Mouse (Mus musculus): Measurements from ENCODE around the gene Dnase2b. TPM values are rescaled to one million over a fixed set of nuclear protein-coding genes. Genes with fewer than 3 reads are reported as not detected.

Dnase2b gene
- polyA plus RNA-seq (2012; rRNA removed) (0.45 and 0.52 TPM in 2 replicates), polyA plus RNA-seq (2014; fragmentation: Nextera tagmentation; extraction: Ambion mirVana) (1.4 TPM in 2 replicates)

- H3K27ac ChIP-seq = no peak within 1 kb of the TSS
- H3K9me3 ChIP-seq (ENCODE audit: control insufficient read depth, low read length) = no peaks in the 10 kb centered on the region
- 49% methylated on average over 4 of the region's 4 CpGs for WGBS (ENCODE audit: insufficient replicate concordance)
- H3K27me3 ChIP-seq (ENCODE audit: control insufficient read depth, insufficient read depth, low read length) = no peaks in the 10 kb centered on the region; the same call in 1 of the 2 replicates
- TF ChIP-seq CTCF (IDR thresholded peaks at IDR 0.05; ENCODE audit: low read depth) (no peak), EP300 (IDR thresholded peaks at IDR 0.05; ENCODE audit: low read depth) (no peak)
- H3K4me1 ChIP-seq (replicated peaks; ENCODE audit: control insufficient read depth in 2 of 2, insufficient read depth in 2 of 2, low read length in 1 of 2) = peaks cover 4 to 8% of the 10 kb centered on the region in 2 experiments
- no peak within 1 kb of the TSS for H3K9ac ChIP-seq (replicated peaks)
- no peak within 1 kb of the TSS for H3K4me2 ChIP-seq (ENCODE audit: low read depth)
- no peaks in the 10 kb centered on the region for H3K36me3 ChIP-seq (replicated peaks; ENCODE audit: control insufficient read depth, insufficient read depth, low read depth)
- no peak for ATAC-seq (ENCODE audit: insufficient read depth)
- DNase-seq (ENCODE audit: low read depth in 3 of 3, low spot score in 3 of 3) = no peak
- H3K4me3 ChIP-seq (ENCODE audit: insufficient read depth in 1 of 2, low read depth in 2 of 2, low read length in 2 of 2) = no peak within 1 kb of the TSS
Measured at GRCm38 (mm10) chr3:146615496-146615895, at the start of gene Dnase2b. Dnase2b (minus strand) TSS chr3:146615596.

- Histone ChIP-seq H3K4me1 (replicated peaks; ENCODE audit: control insufficient read depth in 2 of 2, insufficient read depth in 2 of 2, low read length in 1 of 2) (no peaks in the 10 kb centered on the region), H3K27ac (no peak overlapping the region), H3K27me3 (ENCODE audit: control insufficient read depth, insufficient read depth, low read length) (no peaks in the 10 kb centered on the region), H3K36me3 (replicated peaks; ENCODE audit: control insufficient read depth, insufficient read depth, low read depth) (no peaks in the 10 kb centered on the region), H3K9ac (replicated peaks) (no peak overlapping the region), H3K4me2 (ENCODE audit: low read depth) (no peak overlapping the region), H3K4me3 (ENCODE audit: insufficient read depth in 1 of 2, low read depth in 2 of 2, low read length in 2 of 2) (no peak overlapping the region), H3K9me3 (ENCODE audit: control insufficient read depth, low read length) (no peaks in the 10 kb centered on the region)
- WGBS (ENCODE audit: insufficient replicate concordance) = 64% methylated on average over 7 of the region's 7 CpGs
- ATAC-seq (ENCODE audit: insufficient read depth) (no peak), DNase-seq (ENCODE audit: low read depth in 3 of 3, low spot score in 3 of 3) (no peak)
- TF ChIP-seq CTCF (IDR thresholded peaks at IDR 0.05; ENCODE audit: low read depth) = no peak
- TF ChIP-seq EP300 (IDR thresholded peaks at IDR 0.05; ENCODE audit: low read depth) = no peak
Measured at GRCm38 (mm10) chr3:146661907-146662306, 46.5 kb upstream of the Dnase2b start.

GRCm38 (mm10) chr3:146661001-146661400 lies 45.6 kb upstream of the Dnase2b start:
- ATAC-seq (ENCODE audit: insufficient read depth) (no peak), DNase-seq (ENCODE audit: low read depth in 3 of 3, low spot score in 3 of 3) (no peak)
- Histone ChIP-seq H3K4me2 (ENCODE audit: low read depth) (no peak overlapping the region), H3K9ac (replicated peaks) (no peak overlapping the region), H3K27me3 (ENCODE audit: control insufficient read depth, insufficient read depth, low read length) (no peaks in the 10 kb centered on the region), H3K36me3 (replicated peaks; ENCODE audit: control insufficient read depth, insufficient read depth, low read depth) (no peaks in the 10 kb centered on the region), H3K9me3 (ENCODE audit: control insufficient read depth, low read length) (no peaks in the 10 kb centered on the region), H3K4me1 (replicated peaks; ENCODE audit: control insufficient read depth in 2 of 2, insufficient read depth in 2 of 2, low read length in 1 of 2) (peaks cover under 1 to 1% of the 10 kb centered on the region in 2 experiments), H3K27ac (no peak overlapping the region), H3K4me3 (ENCODE audit: insufficient read depth in 1 of 2, low read depth in 2 of 2, low read length in 2 of 2) (no peak overlapping the region)
- 64% methylated on average over 6 of the region's 6 CpGs for WGBS (ENCODE audit: insufficient replicate concordance)
- TF ChIP-seq EP300 (IDR thresholded peaks at IDR 0.05; ENCODE audit: low read depth) (no peak), CTCF (IDR thresholded peaks at IDR 0.05; ENCODE audit: low read depth) (no peak)

- Histone ChIP-seq H3K4me3 (ENCODE audit: insufficient read depth in 1 of 2, low read depth in 2 of 2, low read length in 2 of 2) (no peak overlapping the region), H3K27ac (no peak overlapping the region), H3K36me3 (replicated peaks; ENCODE audit: control insufficient read depth, insufficient read depth, low read depth) (no peaks in the 10 kb centered on the region), H3K27me3 (ENCODE audit: control insufficient read depth, insufficient read depth, low read length) (no peaks in the 10 kb centered on the region), H3K9me3 (ENCODE audit: control insufficient read depth, low read length) (no peaks in the 10 kb centered on the region), H3K4me2 (ENCODE audit: low read depth) (no peak overlapping the region), H3K4me1 (replicated peaks; ENCODE audit: control insufficient read depth in 2 of 2, insufficient read depth in 2 of 2, low read length in 1 of 2) (peaks cover 15 to 16% of the 10 kb centered on the region in 2 experiments), H3K9ac (replicated peaks) (no peak overlapping the region)
- DNase-seq (ENCODE audit: low read depth in 3 of 3, low spot score in 3 of 3) = no peak
- 78% methylated on average over 5 of the region's 5 CpGs for WGBS (ENCODE audit: insufficient replicate concordance)
- no peak for TF ChIP-seq CTCF (IDR thresholded peaks at IDR 0.05; ENCODE audit: low read depth)
- TF ChIP-seq EP300 (IDR thresholded peaks at IDR 0.05; ENCODE audit: low read depth) = no peak
- ATAC-seq (ENCODE audit: insufficient read depth) = no peak
Measured at GRCm38 (mm10) chr3:146659321-146659720, 43.9 kb upstream of the Dnase2b start.

GRCm38 (mm10) chr3:146658061-146658639 lies 42.8 kb upstream of the Dnase2b start:
- ATAC-seq (ENCODE audit: insufficient read depth) (no peak), DNase-seq (ENCODE audit: low read depth in 3 of 3, low spot score in 3 of 3) (no peak)
- no peaks in the 10 kb centered on the region for H3K36me3 ChIP-seq (replicated peaks; ENCODE audit: control insufficient read depth, insufficient read depth, low read depth)
- H3K4me3 ChIP-seq (ENCODE audit: insufficient read depth in 1 of 2, low read depth in 2 of 2, low read length in 2 of 2) = no peak overlapping the region
- H3K9me3 ChIP-seq (ENCODE audit: control insufficient read depth, low read length) = no peaks in the 10 kb centered on the region
- WGBS (ENCODE audit: insufficient replicate concordance) = 91% methylated on average over 1 of the region's 1 CpGs
- no peak overlapping the region for H3K9ac ChIP-seq (replicated peaks)
- TF ChIP-seq EP300 (IDR thresholded peaks at IDR 0.05; ENCODE audit: low read depth) (no peak), CTCF (IDR thresholded peaks at IDR 0.05; ENCODE audit: low read depth) (no peak)
- no peak overlapping the region for H3K4me2 ChIP-seq (ENCODE audit: low read depth)
- H3K4me1 ChIP-seq (replicated peaks; ENCODE audit: control insufficient read depth in 2 of 2, insufficient read depth in 2 of 2, low read length in 1 of 2) = peaks cover 26% of the 10 kb centered on the region in 2 experiments
- no peak overlapping the region for H3K27ac ChIP-seq
- H3K27me3 ChIP-seq (ENCODE audit: control insufficient read depth, insufficient read depth, low read length) = no peaks in the 10 kb centered on the region
